Mouse (Mus musculus) midbrain, embryonic 14.5 days (tissue): ENCODE measurements around the gene Taf3. TPM values are rescaled to one million over a fixed set of nuclear protein-coding genes. Genes with fewer than 3 reads are reported as not detected.
A peak's percentile ranks its signal among the peaks of the same experiment; 100 is the strongest.

Experiments
- ATAC-seq: fragments of 200-750 bp; cut with Nextera tagmentation; 2 replicates; pipeline ENCODE4 v1.8.0; 2017; ENCODE audit warnings: moderate number of reproducible peaks, moderate library complexity; ENCODE audit not compliant: low FRiP score, low TSS enrichment
- DNase-seq: peaks from one replicate; pipeline ENCODE4 v3.0.0-alpha.2; 2015
- H3K27ac ChIP-seq: fragments of 300-500 bp; sonication (generic); replicated peaks from 2 replicates; pipeline ENCODE4 v1.5.1; 2014; ENCODE audit warnings: mild to moderate bottlenecking, low read depth, low read length, moderate library complexity
- H3K27me3 ChIP-seq: fragments of 300-500 bp; sonication (generic); 2 replicates; pipeline ENCODE4 v1.6.1; 2014; ENCODE audit warnings: low read length, control low read depth, mixed read lengths; ENCODE audit not compliant: control insufficient read depth, insufficient read depth
- H3K36me3 ChIP-seq: fragments of 300-500 bp; sonication (generic); 2 replicates; pipeline ENCODE4 v1.6.1; 2014; ENCODE audit warnings: low read length, control low read depth; ENCODE audit not compliant: control insufficient read depth, insufficient read depth
- H3K4me1 ChIP-seq: fragments of 300-500 bp; sonication (generic); 2 replicates; pipeline ENCODE4 v1.6.1; 2014; ENCODE audit warnings: mild to moderate bottlenecking, antibody characterized with exemption, low read length, control low read depth; ENCODE audit not compliant: control insufficient read depth, insufficient read depth
- H3K4me2 ChIP-seq: fragments of 300-500 bp; sonication (generic); 2 replicates; pipeline ENCODE4 v1.6.1; 2014; ENCODE audit warnings: mild to moderate bottlenecking, low read length, moderate library complexity
- H3K4me3 ChIP-seq: fragments of 300-500 bp; sonication (generic); replicated peaks from 2 replicates; pipeline ENCODE4 v1.5.1; 2014; ENCODE audit warnings: low read depth, low read length
- H3K9ac ChIP-seq: fragments of 300-500 bp; sonication (generic); replicated peaks from 2 replicates; pipeline ENCODE4 v1.6.1; 2014; ENCODE audit warnings: mild to moderate bottlenecking, low read length, moderate library complexity
- H3K9me3 ChIP-seq: fragments of 300-500 bp; sonication (generic); 2 replicates; pipeline ENCODE4 v1.6.1; 2016; ENCODE audit warnings: low read length, control low read depth, mixed read lengths; ENCODE audit not compliant: control insufficient read depth
- WGBS: fragments of 180-500 bp; shearing (Covaris S2); extraction: QIAGEN DNeasy Blood & Tissue Kit; methylation state at CpG from one replicate; pipeline ENCODE4 v1.1.7; 2014; 5-methylcytosine and 5-hydroxymethylcytosine counted together
- polyA plus RNA-seq: library from polyadenylated mRNA; unstranded; fragments of >200 nt; fragmentation: Nextera tagmentation; extraction: Ambion mirVana; gene quantifications from 2 replicates; pipeline ENCODE4 v1.2.1, GENCODE M21; 2014

Taf3 gene
- polyA plus RNA-seq, 1 experiment from 2014 or later: 16.4 TPM

DNA sequence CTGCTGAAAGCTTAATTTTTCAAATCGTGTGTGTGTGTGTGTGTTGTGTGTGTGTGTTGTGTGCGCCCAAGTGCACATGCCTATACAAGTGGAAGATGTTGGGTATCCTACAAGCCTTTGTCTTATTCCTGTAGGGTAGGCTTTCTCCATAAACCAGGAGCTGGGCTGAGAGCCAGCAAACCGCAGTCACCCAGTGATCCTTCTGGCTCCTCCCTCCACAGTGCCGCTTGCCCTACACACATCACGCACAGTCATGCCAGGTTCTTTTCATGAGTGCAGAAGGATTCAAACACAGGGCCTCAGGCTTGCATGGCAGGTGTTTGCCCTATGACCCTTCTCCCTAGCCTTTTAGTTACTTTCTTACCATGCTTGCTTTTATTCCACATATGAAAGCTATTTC, 45.0 kb downstream of the Taf3 start:
- Histone ChIP-seq H3K27ac (no peak overlapping the region), H3K4me2 (no peak overlapping the region), H3K9me3 (no peaks in the 10 kb centered on the region), H3K27me3 (no peaks in the 10 kb centered on the region), H3K4me1 (no peaks in the 10 kb centered on the region), H3K9ac (no peak overlapping the region), H3K36me3 (no peaks in the 10 kb centered on the region), H3K4me3 (no peak overlapping the region)
- WGBS: 89% methylated on average over 5 of the region's 5 CpGs
- no peak for DNase-seq
- peak; percentile 31; the same call in 1 of the 2 replicates for ATAC-seq

DNA sequence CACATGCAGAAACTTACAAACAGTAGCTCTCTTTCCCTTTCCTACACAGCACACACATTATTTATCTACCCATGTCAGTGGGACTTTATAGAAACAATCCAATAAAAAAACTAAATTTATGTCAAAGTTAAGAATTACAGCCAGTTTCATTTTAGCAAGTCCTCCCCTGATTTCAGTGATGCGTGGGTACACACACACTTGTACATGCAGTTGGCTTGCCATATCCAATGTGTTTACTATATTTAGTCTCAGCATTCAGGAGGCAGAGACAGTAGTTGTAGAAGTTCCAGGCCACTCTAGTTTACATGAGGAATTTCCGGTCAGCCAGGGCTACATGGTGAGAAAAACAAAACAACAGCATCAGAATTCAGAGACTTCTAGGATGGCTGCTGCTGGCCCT, 46.8 kb downstream of the Taf3 start:
- 91% methylated on average over 2 of the region's 2 CpGs for WGBS
- no peak overlapping the region for H3K9ac ChIP-seq
- no peak overlapping the region for H3K27ac ChIP-seq
- DNase-seq: no peak
- H3K27me3 ChIP-seq: no peaks in the 10 kb centered on the region
- H3K4me2 ChIP-seq: no peak overlapping the region
- no peak for ATAC-seq
- H3K9me3 ChIP-seq: no peaks in the 10 kb centered on the region
- no peaks in the 10 kb centered on the region for H3K4me1 ChIP-seq
- no peak overlapping the region for H3K4me3 ChIP-seq
- no peaks in the 10 kb centered on the region for H3K36me3 ChIP-seq

DNA sequence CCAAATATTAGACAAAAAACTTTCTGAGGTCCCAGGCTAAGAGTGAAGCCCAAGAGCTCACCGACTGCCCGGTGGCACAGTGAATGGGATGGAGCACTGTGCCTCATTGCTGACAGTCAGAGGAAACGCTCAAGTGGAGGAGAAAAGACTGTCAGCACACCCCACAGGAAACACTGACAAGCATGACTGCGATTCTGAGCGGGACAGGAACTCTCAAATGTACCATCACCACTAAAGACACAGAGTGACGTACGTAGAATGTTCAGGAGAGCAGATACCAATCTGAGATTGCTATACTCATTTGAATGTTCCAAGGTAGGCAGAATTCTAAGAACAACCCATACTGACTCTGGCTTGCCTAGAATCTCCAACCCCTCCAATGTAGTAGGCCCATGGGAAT, 50.9 kb downstream of the Taf3 start:
- H3K27ac ChIP-seq: no peak overlapping the region
- no peaks in the 10 kb centered on the region for H3K27me3 ChIP-seq

DNA sequence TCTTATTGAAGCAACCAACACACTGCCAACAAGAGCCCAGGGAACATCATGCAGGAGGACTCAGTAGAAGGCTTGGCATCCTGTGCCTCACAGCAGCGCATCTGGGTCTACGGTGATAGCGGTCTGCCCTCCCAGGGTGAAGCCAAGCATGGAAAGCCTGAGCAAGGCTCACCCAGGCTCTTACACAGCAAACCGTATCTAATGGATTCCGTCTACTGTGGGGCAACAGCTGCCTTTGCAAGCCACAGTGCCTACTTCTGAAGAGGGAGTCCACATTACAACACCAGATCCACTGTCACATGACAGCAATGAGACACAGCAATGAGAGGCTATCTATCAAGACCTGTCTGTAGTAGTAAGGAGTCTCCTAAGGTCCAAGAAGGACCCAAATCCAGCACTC, 52.3 kb downstream of the Taf3 start:
- Histone ChIP-seq H3K36me3 (no peaks in the 10 kb centered on the region), H3K9me3 (no peaks in the 10 kb centered on the region), H3K9ac (no peak overlapping the region), H3K27ac (no peak overlapping the region), H3K27me3 (no peaks in the 10 kb centered on the region), H3K4me2 (no peak overlapping the region), H3K4me1 (no peaks in the 10 kb centered on the region), H3K4me3 (no peak overlapping the region)
- ATAC-seq (no peak), DNase-seq (no peak)
- 68% methylated on average over 5 of the region's 5 CpGs for WGBS

More for the DNA sequence above, 50.9 kb downstream of the Taf3 start:
- DNase-seq (no peak), ATAC-seq (no peak)
- no peak overlapping the region for H3K4me2 ChIP-seq
- no peaks in the 10 kb centered on the region for H3K4me1 ChIP-seq
- H3K36me3 ChIP-seq: no peaks in the 10 kb centered on the region
- no peaks in the 10 kb centered on the region for H3K9me3 ChIP-seq
- WGBS: 91% methylated on average over 7 of the region's 7 CpGs
- no peak overlapping the region for H3K9ac ChIP-seq
- no peak overlapping the region for H3K4me3 ChIP-seq

DNA sequence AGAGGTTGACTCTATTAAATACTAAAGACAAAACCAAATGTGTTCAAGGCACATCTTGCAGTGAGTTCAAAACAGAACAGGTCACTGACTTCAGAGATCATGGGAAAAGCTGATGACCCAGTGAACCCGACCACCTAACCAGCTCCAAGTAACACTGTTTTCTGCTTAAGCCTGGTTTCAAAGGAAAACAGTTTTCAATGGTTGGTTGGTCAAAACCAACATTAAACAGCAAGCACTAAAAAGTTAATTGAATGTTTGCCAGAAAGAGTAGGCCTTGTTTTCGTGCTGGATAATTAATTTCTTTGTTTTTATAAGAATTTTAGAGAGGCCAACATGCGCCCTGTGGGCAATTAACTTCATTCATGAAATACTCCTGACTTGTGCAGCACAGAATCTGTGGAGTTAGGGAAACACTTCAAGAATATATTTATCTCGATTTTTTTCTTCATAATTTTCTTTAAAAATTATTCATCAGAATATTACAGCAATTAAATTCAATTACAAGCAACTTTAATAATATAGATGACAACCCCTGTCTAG, 57.6 kb downstream of the Taf3 start:
- Histone ChIP-seq H3K9ac (no peak overlapping the region), H3K4me3 (no peak overlapping the region), H3K4me1 (peaks cover 4% of the 10 kb centered on the region; the same call in 1 of the 2 replicates), H3K27me3 (no peaks in the 10 kb centered on the region), H3K27ac (no peak overlapping the region), H3K36me3 (no peaks in the 10 kb centered on the region), H3K4me2 (no peak overlapping the region), H3K9me3 (no peaks in the 10 kb centered on the region)
- 43% methylated on average over 4 of the region's 4 CpGs for WGBS
- DNase-seq: no peak
- no peak for ATAC-seq

DNA sequence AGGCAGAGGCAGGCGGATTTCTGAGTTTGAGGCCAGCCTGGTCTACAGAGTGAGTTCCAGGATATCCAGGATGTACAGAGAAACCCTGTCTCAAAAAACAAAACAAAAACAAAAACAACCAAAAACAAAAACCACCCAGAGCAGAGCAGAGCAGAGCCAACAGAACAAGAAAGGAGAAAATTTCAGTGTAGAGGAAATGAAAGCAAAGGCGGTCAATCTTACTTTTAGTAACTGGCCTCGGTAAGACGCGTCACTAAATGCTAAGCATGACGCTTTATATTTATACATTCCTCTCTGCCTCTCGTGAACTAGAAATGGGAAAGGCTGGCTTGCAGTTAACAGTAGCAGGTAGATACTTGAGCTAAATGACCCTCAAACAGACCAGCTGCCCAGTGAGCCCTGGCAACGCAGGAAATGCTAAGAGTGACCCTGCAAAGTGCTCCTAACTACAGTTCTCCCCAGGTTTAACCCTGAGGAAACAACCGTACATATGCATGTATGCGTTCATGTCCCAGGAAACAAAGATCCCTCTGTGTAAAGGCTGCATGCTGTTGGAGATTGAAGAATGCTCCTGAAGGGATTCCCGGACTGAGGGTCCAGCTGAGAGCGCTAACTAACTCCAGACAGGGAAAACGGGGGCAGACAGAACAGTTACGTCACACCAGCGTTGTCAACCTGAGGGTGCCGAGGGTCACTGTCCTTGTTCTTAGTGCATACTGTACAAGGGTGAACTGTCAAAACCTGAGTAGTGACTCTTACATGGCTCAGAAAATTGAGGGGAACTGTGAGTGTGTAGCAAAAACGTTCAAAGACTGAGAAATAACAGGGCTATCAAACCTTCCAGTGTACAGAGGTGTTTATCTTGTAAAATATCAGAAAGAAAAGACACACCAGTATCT, 58.5 kb downstream of the Taf3 start:
- H3K27me3 ChIP-seq: no peaks in the 10 kb centered on the region
- no peaks in the 10 kb centered on the region for H3K36me3 ChIP-seq
- H3K9ac ChIP-seq: no peak overlapping the region
- H3K9me3 ChIP-seq: no peaks in the 10 kb centered on the region
- no peak overlapping the region for H3K27ac ChIP-seq
- WGBS: 79% methylated on average over 17 of the region's 17 CpGs
- ATAC-seq (no peak), DNase-seq (no peak)
- H3K4me1 ChIP-seq: peaks cover 4% of the 10 kb centered on the region; the same call in 1 of the 2 replicates
- no peak overlapping the region for H3K4me2 ChIP-seq
- H3K4me3 ChIP-seq: no peak overlapping the region

DNA sequence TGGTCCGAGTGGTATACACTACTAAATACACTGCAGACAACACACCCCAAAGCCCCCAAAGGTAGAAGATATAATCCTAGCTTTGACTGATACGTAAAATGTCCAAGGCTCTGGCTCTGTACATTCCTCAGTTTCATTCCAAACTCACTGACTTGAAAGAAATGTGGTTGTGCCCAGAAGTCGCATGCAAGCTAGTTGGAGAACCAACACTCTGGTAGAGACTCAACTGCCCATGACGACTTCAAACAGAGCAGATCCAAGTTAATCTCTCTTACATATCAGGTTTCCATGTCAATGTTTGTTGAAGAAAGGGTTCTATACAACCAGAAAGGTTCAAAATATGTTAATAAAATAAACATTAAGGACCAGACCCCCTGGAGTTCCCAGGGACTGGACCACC, 60.1 kb downstream of the Taf3 start:
- no peak for DNase-seq
- no peak overlapping the region for H3K9ac ChIP-seq
- no peak overlapping the region for H3K4me2 ChIP-seq
- ATAC-seq: no peak
- H3K4me1 ChIP-seq: peaks cover 7% of the 10 kb centered on the region; the same call in 1 of the 2 replicates
- no peak overlapping the region for H3K27ac ChIP-seq
- H3K36me3 ChIP-seq: no peaks in the 10 kb centered on the region
- no peak overlapping the region for H3K4me3 ChIP-seq
- H3K9me3 ChIP-seq: no peaks in the 10 kb centered on the region
- no peaks in the 10 kb centered on the region for H3K27me3 ChIP-seq
- 86% methylated on average over 4 of the region's 4 CpGs for WGBS

DNA sequence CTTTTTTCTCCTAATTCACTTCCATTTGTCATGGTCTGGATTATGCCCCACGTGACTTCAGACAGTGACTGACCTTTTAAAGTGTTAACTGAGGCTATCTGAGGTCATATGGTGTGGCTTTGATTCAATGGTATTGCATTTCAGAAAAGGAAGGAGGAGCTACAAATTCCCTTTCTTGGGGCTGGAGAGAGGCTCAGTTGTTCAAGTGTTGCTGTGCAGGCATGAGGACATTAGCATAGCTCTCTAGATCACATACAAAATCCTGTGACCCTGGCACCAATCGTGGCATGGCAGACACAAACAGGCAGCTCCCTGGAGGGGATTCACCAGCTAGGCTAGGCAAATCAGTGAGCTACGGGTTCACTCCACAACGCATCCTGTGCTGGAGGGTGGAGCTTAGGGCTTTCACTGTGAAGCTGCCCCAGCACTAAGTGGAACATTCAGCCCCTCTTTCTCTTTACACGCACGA, 62.4 kb downstream of the Taf3 start:
- ATAC-seq: peak; percentile 73; the same call in 1 of the 2 replicates

More for the DNA sequence above, 62.4 kb downstream of the Taf3 start:
- peaks cover 7% of the 10 kb centered on the region; the same call in 1 of the 2 replicates for H3K4me1 ChIP-seq
- WGBS: 3% methylated on average over 6 of the region's 6 CpGs
- peak; percentile 58 for DNase-seq
- no peaks in the 10 kb centered on the region for H3K36me3 ChIP-seq
- H3K9ac ChIP-seq: no peak overlapping the region
- peak overlapping the region; percentile 3; the same call in 1 of the 2 replicates for H3K27ac ChIP-seq
- H3K4me3 ChIP-seq: no peak overlapping the region
- no peaks in the 10 kb centered on the region for H3K9me3 ChIP-seq
- H3K4me2 ChIP-seq: no peak overlapping the region
- no peaks in the 10 kb centered on the region for H3K27me3 ChIP-seq
